Mouse (Mus musculus): Measurements from ENCODE around the gene Tirap. TPM values are rescaled to one million over a fixed set of nuclear protein-coding genes. Genes with fewer than 3 reads are reported as not detected.
A peak's percentile ranks its signal among the peaks of the same experiment; 100 is the strongest.

The Tirap gene
- polyA plus RNA-seq, 1 experiment from 2014 or later: 12.3 TPM

GRCm38 (mm10) chr9:35210542-35211474, 10.7 kb upstream of the Tirap start, which contains the start of gene Foxred1:
Gene Foxred1, minus strand, starts transcription at chr9:35211055.
- Histone ChIP-seq H3K27me3 (no peaks in the 10 kb centered on the region), H3K9ac (peak within 1 kb of the TSS; percentile 88), H3K36me3 (peaks cover 67% of the 10 kb centered on the region), H3K9me3 (replicated peaks) (no peaks in the 10 kb centered on the region), H3K4me1 (peaks cover 20% of the 10 kb centered on the region), H3K27ac (replicated peaks) (peak within 1 kb of the TSS; percentile 91), H3K4me3 (replicated peaks) (peak within 1 kb of the TSS; percentile 93), H3K4me2 (replicated peaks) (peak within 1 kb of the TSS; percentile 85)
- ATAC-seq (ENCODE audit: insufficient number of reproducible peaks, low FRiP score, low TSS enrichment, low read depth): peak; percentile 100
- WGBS: under 1% methylated on average over 72 of the region's 72 CpGs

GRCm38 (mm10) chr9:35204421-35204820, 4.3 kb upstream of the Tirap start:
- Histone ChIP-seq H3K27me3 (no peaks in the 10 kb centered on the region), H3K4me1 (peaks cover 9% of the 10 kb centered on the region), H3K9me3 (replicated peaks) (no peaks in the 10 kb centered on the region), H3K4me3 (replicated peaks) (no peak overlapping the region), H3K4me2 (replicated peaks) (no peak overlapping the region), H3K9ac (no peak overlapping the region), H3K27ac (replicated peaks) (no peak overlapping the region), H3K36me3 (peaks cover 50% of the 10 kb centered on the region)
- ATAC-seq (ENCODE audit: insufficient number of reproducible peaks, low FRiP score, low TSS enrichment, low read depth): no peak
- 93% methylated on average over 2 of the region's 2 CpGs for WGBS

GRCm38 (mm10) chr9:35203536-35203935, 3.4 kb upstream of the Tirap start:
- 70% methylated on average over 3 of the region's 3 CpGs for WGBS

GRCm38 (mm10) chr9:35200529-35201060, 504 bp upstream of the Tirap start:
- Histone ChIP-seq H3K9ac (no peak overlapping the region), H3K4me2 (replicated peaks) (peak overlapping the region; percentile 69), H3K36me3 (peaks cover 14% of the 10 kb centered on the region), H3K27me3 (no peaks in the 10 kb centered on the region), H3K9me3 (replicated peaks) (no peaks in the 10 kb centered on the region), H3K27ac (replicated peaks) (no peak overlapping the region), H3K4me3 (replicated peaks) (peak overlapping the region; percentile 72; the same call in 1 of the 2 replicates), H3K4me1 (peaks cover 12% of the 10 kb centered on the region)
- WGBS: 65% methylated on average over 9 of the region's 9 CpGs
- no peak for ATAC-seq (ENCODE audit: insufficient number of reproducible peaks, low FRiP score, low TSS enrichment, low read depth)

More at GRCm38 (mm10) chr9:35203536-35203935, 3.4 kb upstream of the Tirap start:
- H3K9ac ChIP-seq: no peak overlapping the region
- no peaks in the 10 kb centered on the region for H3K9me3 ChIP-seq (replicated peaks)
- H3K36me3 ChIP-seq: peaks cover 42% of the 10 kb centered on the region
- peaks cover 12% of the 10 kb centered on the region for H3K4me1 ChIP-seq
- no peak for ATAC-seq (ENCODE audit: insufficient number of reproducible peaks, low FRiP score, low TSS enrichment, low read depth)
- no peak overlapping the region for H3K4me3 ChIP-seq (replicated peaks)
- no peak overlapping the region for H3K27ac ChIP-seq (replicated peaks)
- H3K4me2 ChIP-seq (replicated peaks): no peak overlapping the region
- no peaks in the 10 kb centered on the region for H3K27me3 ChIP-seq

GRCm38 (mm10) chr9:35198945-35199771, 933 bp downstream of the Tirap start:
- peak overlapping the region; percentile 69 for H3K4me2 ChIP-seq (replicated peaks)
- peaks cover 12% of the 10 kb centered on the region for H3K4me1 ChIP-seq
- H3K9me3 ChIP-seq (replicated peaks): no peaks in the 10 kb centered on the region
- H3K27me3 ChIP-seq: no peaks in the 10 kb centered on the region
- peak; percentile 62; the same call in 1 of the 2 replicates for ATAC-seq (ENCODE audit: insufficient number of reproducible peaks, low FRiP score, low TSS enrichment, low read depth)
- no peaks in the 10 kb centered on the region; the same call in 1 of the 2 replicates for H3K36me3 ChIP-seq
- H3K4me3 ChIP-seq (replicated peaks): peak overlapping the region; percentile 72
- H3K9ac ChIP-seq: peak overlapping the region; percentile 54
- 23% methylated on average over 18 of the region's 18 CpGs for WGBS
- H3K27ac ChIP-seq (replicated peaks): peak overlapping the region; percentile 84

- peaks cover 12% of the 10 kb centered on the region for H3K4me1 ChIP-seq
- no peaks in the 10 kb centered on the region for H3K36me3 ChIP-seq
- no peaks in the 10 kb centered on the region for H3K27me3 ChIP-seq
- no peak overlapping the region for H3K27ac ChIP-seq (replicated peaks)
- 80% methylated on average over 10 of the region's 10 CpGs for WGBS
- no peak overlapping the region for H3K4me3 ChIP-seq (replicated peaks)
- ATAC-seq (ENCODE audit: insufficient number of reproducible peaks, low FRiP score, low TSS enrichment, low read depth): no peak
- no peak overlapping the region for H3K4me2 ChIP-seq (replicated peaks)
- no peaks in the 10 kb centered on the region for H3K9me3 ChIP-seq (replicated peaks)
- no peak overlapping the region for H3K9ac ChIP-seq
Observed at GRCm38 (mm10) chr9:35198351-35198750, 1.7 kb downstream of the Tirap start.

- WGBS: 92% methylated on average over 3 of the region's 3 CpGs
- Histone ChIP-seq H3K9ac (no peak overlapping the region), H3K27me3 (no peaks in the 10 kb centered on the region), H3K4me2 (replicated peaks) (no peak overlapping the region), H3K9me3 (replicated peaks) (no peaks in the 10 kb centered on the region), H3K27ac (replicated peaks) (no peak overlapping the region), H3K4me3 (replicated peaks) (no peak overlapping the region), H3K36me3 (no peaks in the 10 kb centered on the region), H3K4me1 (peaks cover 12% of the 10 kb centered on the region)
- no peak for ATAC-seq (ENCODE audit: insufficient number of reproducible peaks, low FRiP score, low TSS enrichment, low read depth)
Observed at GRCm38 (mm10) chr9:35197625-35198024, 2.5 kb downstream of the Tirap start.

GRCm38 (mm10) chr9:35194048-35194447, 6.0 kb downstream of the Tirap start:
- no peak overlapping the region for H3K4me2 ChIP-seq (replicated peaks)
- ATAC-seq (ENCODE audit: insufficient number of reproducible peaks, low FRiP score, low TSS enrichment, low read depth): no peak
- no peaks in the 10 kb centered on the region for H3K9me3 ChIP-seq (replicated peaks)
- H3K27me3 ChIP-seq: no peaks in the 10 kb centered on the region
- peaks cover 10% of the 10 kb centered on the region for H3K36me3 ChIP-seq
- no peaks in the 10 kb centered on the region; the same call in 1 of the 2 replicates for H3K4me1 ChIP-seq
- H3K4me3 ChIP-seq (replicated peaks): no peak overlapping the region
- no peak overlapping the region for H3K9ac ChIP-seq
- no peak overlapping the region for H3K27ac ChIP-seq (replicated peaks)
- 98% methylated on average over 3 of the region's 3 CpGs for WGBS

- no peaks in the 10 kb centered on the region for H3K9me3 ChIP-seq (replicated peaks)
- no peak for ATAC-seq (ENCODE audit: insufficient number of reproducible peaks, low FRiP score, low TSS enrichment, low read depth)
- no peak overlapping the region for H3K27ac ChIP-seq (replicated peaks)
- H3K4me1 ChIP-seq: no peaks in the 10 kb centered on the region
- H3K4me2 ChIP-seq (replicated peaks): no peak overlapping the region
- H3K9ac ChIP-seq: no peak overlapping the region
- WGBS: 60% methylated on average over 11 of the region's 11 CpGs
- peaks cover 17% of the 10 kb centered on the region for H3K36me3 ChIP-seq
- H3K27me3 ChIP-seq: no peaks in the 10 kb centered on the region
- H3K4me3 ChIP-seq (replicated peaks): no peak overlapping the region
Observed at GRCm38 (mm10) chr9:35192983-35193542, 7.0 kb downstream of the Tirap start.

GRCm38 (mm10) chr9:35188700-35189099, 11.4 kb downstream of the Tirap start:
- no peak overlapping the region for H3K4me3 ChIP-seq (replicated peaks)
- H3K9me3 ChIP-seq (replicated peaks): no peaks in the 10 kb centered on the region
- no peak overlapping the region for H3K27ac ChIP-seq (replicated peaks)
- ATAC-seq (ENCODE audit: insufficient number of reproducible peaks, low FRiP score, low TSS enrichment, low read depth): 0 out of 2 replicates have a peak, but pooled peaks have one; percentile 26
- H3K4me2 ChIP-seq (replicated peaks): no peak overlapping the region
- no peak overlapping the region for H3K9ac ChIP-seq
- H3K27me3 ChIP-seq: no peaks in the 10 kb centered on the region
- H3K4me1 ChIP-seq: no peaks in the 10 kb centered on the region
- 71% methylated on average over 22 of the region's 22 CpGs for WGBS
- peaks cover 27% of the 10 kb centered on the region for H3K36me3 ChIP-seq
